Mouse (Mus musculus) cerebellum, postnatal 14 days (tissue): Measurements from ENCODE around the gene Rabl2.

ENCODE experiments used
- DNase-seq, 2 experiments: peaks; one replicate each; pipeline ENCODE4 v3.0.0; 2021; ENCODE audit warnings: mixed read lengths in 2 of 2

The Rabl2 gene

DNA sequence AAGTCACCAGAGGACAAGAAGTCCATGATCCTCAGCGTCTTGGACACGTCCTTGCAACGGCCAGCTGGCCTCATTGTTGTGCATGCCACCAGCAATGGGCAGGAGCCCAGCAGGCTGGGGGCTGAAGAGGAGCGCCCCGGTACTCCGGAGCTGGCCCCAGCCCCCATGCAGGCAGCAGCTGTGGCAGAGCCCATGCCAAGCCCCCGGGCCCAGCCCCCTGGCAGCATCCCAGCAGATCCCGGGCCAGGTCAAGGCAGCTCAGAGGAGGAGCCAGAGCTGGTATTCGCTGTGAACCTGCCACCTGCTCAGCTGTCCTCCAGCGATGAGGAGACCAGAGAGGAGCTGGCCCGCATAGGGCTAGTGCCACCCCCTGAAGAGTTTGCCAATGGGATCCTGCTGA is 42.9 kb downstream of the Rabl2 start:
- peak; percentile 98 to 99 for DNase-seq

DNA sequence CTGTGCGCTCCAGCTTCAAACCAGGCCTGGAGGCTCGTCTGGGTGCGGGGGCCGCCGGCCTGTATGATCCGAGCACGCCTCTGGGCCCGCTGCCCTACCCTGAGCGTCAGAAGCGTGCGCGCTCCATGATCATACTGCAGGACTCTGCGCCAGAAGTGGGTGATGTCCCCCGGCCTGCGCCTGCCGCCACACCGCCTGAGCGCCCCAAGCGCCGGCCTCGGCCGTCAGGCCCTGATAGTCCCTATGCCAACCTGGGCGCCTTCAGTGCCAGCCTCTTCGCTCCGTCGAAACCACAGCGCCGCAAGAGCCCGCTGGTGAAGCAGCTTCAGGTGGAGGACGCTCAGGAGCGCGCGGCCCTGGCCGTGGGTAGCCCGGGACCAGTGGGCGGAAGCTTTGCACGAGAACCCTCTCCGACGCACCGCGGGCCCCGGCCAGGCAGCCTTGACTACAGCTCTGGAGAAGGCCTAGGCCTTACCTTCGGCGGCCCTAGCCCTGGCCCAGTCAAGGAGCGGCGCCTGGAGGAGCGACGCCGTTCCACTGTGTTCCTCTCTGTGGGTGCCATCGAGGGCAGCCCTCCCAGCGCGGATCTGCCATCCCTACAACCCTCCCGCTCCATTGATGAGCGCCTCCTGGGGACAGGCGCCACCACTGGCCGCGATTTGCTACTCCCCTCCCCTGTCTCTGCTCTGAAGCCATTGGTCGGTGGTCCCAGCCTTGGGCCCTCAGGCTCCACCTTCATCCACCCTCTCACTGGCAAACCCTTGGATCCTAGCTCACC is 43.7 kb downstream of the Rabl2 start:
- DNase-seq: peak; percentile 66 to 70

DNA sequence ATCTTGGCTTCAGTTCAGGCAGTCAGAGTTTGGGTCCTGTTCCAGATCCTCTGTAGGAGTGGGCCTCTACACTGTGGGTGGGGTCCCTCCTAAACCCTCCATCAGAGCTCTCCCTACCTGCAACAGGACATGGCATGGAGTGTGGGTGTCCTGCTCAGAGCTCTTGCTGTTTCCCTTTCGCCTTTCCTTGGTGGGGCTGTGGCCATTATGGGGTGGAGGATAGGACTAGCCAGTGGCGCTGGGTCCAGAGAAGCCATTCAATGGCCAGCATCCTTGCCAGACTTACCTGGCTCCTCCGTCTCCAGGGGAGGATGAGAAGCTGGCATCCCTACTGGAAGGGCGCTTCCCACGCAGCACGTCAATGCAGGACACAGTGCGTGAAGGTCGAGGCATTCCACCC is 44.4 kb downstream of the Rabl2 start:
- no peak for DNase-seq

DNA sequence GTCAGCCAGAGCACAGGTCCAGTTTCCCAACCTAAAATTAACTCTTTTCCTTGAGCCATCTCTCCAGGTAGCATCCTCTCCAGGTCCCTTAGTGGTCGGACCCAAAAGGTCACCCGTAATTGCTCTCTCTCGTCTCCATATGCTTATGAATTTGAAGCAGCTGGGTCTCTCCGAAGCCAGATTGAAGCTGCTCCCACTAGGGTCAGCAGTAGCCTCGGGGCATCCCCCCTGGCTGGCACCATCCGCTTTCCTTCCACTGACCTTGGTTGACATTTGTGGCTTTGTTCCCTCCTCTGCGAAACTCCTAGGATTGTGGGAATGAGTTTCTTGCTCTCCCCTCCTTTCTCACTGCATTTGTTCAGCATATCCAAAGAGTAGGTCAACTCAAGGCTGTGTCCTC is 47.6 kb downstream of the Rabl2 start:
- DNase-seq: peak in 1 of 2 experiments; percentile 65

DNA sequence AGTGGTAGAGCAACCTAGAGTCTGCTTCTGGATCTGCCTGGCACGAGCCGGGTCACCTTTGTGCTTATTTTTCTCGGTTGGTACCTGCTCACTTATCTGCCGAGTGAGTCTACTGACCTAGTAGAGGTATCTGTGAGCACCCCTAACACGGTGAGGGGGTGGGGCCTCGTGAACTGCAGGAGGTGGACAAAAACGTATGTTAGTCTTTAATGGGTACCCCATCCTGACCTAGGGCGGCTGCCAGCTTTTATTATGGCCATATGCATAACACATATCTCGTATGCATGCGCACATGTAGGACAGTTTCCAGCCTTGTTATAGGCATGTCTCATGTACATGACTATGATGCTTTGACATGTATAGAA is 57.9 kb downstream of the Rabl2 start:
- peak in 1 of 2 experiments; percentile 26 for DNase-seq

DNA sequence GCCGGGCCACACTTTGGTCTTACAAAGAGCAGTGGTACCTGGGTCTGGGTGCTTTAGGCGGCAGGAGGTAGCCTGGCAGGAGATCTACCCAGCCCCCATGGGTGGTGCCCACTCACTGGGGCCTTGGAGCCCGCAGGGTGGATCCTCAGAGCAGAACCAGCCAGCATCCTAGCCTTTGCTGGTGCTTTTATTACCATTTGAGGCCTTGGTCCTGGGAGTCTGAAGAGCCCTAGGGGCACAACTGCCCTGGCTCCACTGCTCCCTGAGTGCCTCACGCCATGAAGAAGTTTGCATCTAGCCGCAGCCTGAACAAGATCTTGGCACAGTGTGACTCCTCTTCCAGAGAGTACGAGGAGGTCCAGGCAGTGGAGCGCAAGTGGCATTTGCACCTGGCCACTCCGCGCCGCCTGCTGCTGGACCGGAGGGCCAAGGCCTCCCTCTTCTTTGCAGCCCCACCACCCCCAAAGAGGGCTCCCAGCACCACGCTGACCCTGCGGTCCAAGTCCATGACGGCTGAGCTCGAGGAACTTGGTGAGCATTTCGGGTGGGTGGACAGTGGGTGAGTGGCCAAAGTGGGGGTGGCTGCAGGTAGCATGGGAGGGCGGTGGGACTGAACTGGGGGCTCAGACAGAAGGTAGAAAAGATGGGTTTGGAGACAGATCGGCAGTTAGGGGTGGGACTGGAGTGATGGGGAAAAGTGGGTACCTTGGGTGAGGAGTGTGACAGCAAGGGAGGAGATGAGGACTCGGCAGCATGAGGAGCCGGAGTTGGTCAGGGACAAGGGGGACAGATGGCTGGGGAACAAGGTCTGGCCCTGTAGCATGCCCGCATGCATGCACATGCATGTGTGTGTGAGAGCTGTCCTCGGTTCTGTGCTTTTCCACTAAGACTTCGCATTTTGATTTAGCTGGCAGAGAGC is 58.5 kb downstream of the Rabl2 start:
- DNase-seq: peak in 1 of 2 experiments; percentile 43
